Mouse (Mus musculus): ENCODE measurements around the gene Amz2. TPM values are rescaled to one million over a fixed set of nuclear protein-coding genes. Genes with fewer than 3 reads are reported as not detected.

Amz2 gene
- polyA plus RNA-seq, 1 experiment from 2014 or later: 48.7 TPM

- H3K9me3 ChIP-seq (replicated peaks; ENCODE audit: control insufficient read depth, low read length): no peaks in the 10 kb centered on the region
Observed at GRCm38 (mm10) chr11:109479575-109480285, 54.0 kb downstream of the Amz2 start.

DNA sequence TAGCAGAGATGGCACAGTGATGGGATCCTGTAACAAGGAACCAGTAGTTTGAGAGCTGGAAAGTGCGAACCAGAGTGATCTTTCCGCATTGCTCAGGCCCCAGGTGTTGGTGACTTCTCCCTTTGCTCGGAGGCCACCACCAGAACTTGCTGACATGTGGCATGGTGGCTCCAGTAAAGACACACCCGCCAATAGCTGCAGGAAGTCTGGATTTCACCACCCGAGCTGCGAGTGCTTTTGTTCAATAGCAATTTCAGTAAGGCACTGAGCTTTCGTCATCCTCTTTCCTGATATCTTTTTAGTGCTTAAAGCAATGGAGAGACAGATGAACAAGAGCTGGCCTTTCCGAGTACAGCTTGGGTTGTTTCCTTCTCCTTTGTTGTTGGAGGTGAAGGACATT, 54.7 kb downstream of the Amz2 start:
- H3K36me3 ChIP-seq (replicated peaks; ENCODE audit: control insufficient read depth, insufficient read depth, low read depth, low read length): no peaks in the 10 kb centered on the region
- no peaks in the 10 kb centered on the region for H3K4me1 ChIP-seq (ENCODE audit: control insufficient read depth, insufficient read depth, low read length)
- no peak for DNase-seq (ENCODE audit: low spot score)
- no peak overlapping the region for H3K9ac ChIP-seq (replicated peaks; ENCODE audit: low read length)
- no peaks in the 10 kb centered on the region for H3K9me3 ChIP-seq (replicated peaks; ENCODE audit: control insufficient read depth, low read length)
- ATAC-seq (replicated peaks; ENCODE audit: insufficient number of reproducible peaks, low FRiP score, low TSS enrichment, low read depth): no peak
- H3K4me3 ChIP-seq (ENCODE audit: low read depth, low read length): no peak overlapping the region
- no peak overlapping the region for H3K27ac ChIP-seq (replicated peaks; ENCODE audit: low read depth, low read length)
- 84% methylated on average over 8 of the region's 8 CpGs for WGBS
- H3K27me3 ChIP-seq (ENCODE audit: control insufficient read depth, insufficient read depth, low read length): no peaks in the 10 kb centered on the region
- no peak overlapping the region for H3K4me2 ChIP-seq (ENCODE audit: low read depth, low read length)

More at GRCm38 (mm10) chr11:109479575-109480285, 54.0 kb downstream of the Amz2 start:
- no peak overlapping the region for H3K9ac ChIP-seq (replicated peaks; ENCODE audit: low read length)
- H3K4me2 ChIP-seq (ENCODE audit: low read depth, low read length): no peak overlapping the region
- no peaks in the 10 kb centered on the region for H3K36me3 ChIP-seq (replicated peaks; ENCODE audit: control insufficient read depth, insufficient read depth, low read depth, low read length)
- 56% methylated on average over 16 of the region's 16 CpGs for WGBS
- no peak for DNase-seq (ENCODE audit: low spot score)
- no peak for ATAC-seq (replicated peaks; ENCODE audit: insufficient number of reproducible peaks, low FRiP score, low TSS enrichment, low read depth)
- H3K4me3 ChIP-seq (ENCODE audit: low read depth, low read length): no peak overlapping the region
- H3K27me3 ChIP-seq (ENCODE audit: control insufficient read depth, insufficient read depth, low read length): no peaks in the 10 kb centered on the region
- H3K4me1 ChIP-seq (ENCODE audit: control insufficient read depth, insufficient read depth, low read length): no peaks in the 10 kb centered on the region
- no peak overlapping the region for H3K27ac ChIP-seq (replicated peaks; ENCODE audit: low read depth, low read length)

GRCm38 (mm10) chr11:109485398-109486045, 59.8 kb downstream of the Amz2 start:
- no peak for ATAC-seq (replicated peaks; ENCODE audit: insufficient number of reproducible peaks, low FRiP score, low TSS enrichment, low read depth)
- whole genome bisulfite sequencing: 73% methylated on average over 15 of the region's 15 CpGs
- H3K27ac ChIP-seq (replicated peaks; ENCODE audit: low read depth, low read length): no peak overlapping the region

GRCm38 (mm10) chr11:109487111-109487510, 61.4 kb downstream of the Amz2 start:
- 38% methylated on average over 1 of the region's 1 CpGs for WGBS
- H3K4me1 ChIP-seq (ENCODE audit: control insufficient read depth, insufficient read depth, low read length): no peaks in the 10 kb centered on the region
- no peak overlapping the region for H3K9ac ChIP-seq (replicated peaks; ENCODE audit: low read length)
- no peak overlapping the region for H3K27ac ChIP-seq (replicated peaks; ENCODE audit: low read depth, low read length)
- no peaks in the 10 kb centered on the region for H3K36me3 ChIP-seq (replicated peaks; ENCODE audit: control insufficient read depth, insufficient read depth, low read depth, low read length)
- ATAC-seq (replicated peaks; ENCODE audit: insufficient number of reproducible peaks, low FRiP score, low TSS enrichment, low read depth): no peak
- no peak overlapping the region for H3K4me2 ChIP-seq (ENCODE audit: low read depth, low read length)
- no peaks in the 10 kb centered on the region for H3K9me3 ChIP-seq (replicated peaks; ENCODE audit: control insufficient read depth, low read length)
- no peak overlapping the region for H3K4me3 ChIP-seq (ENCODE audit: low read depth, low read length)
- no peaks in the 10 kb centered on the region for H3K27me3 ChIP-seq (ENCODE audit: control insufficient read depth, insufficient read depth, low read length)
- DNase-seq (ENCODE audit: low spot score): no peak

More at GRCm38 (mm10) chr11:109485398-109486045, 59.8 kb downstream of the Amz2 start:
- H3K27me3 ChIP-seq (ENCODE audit: control insufficient read depth, insufficient read depth, low read length): no peaks in the 10 kb centered on the region
- H3K4me1 ChIP-seq (ENCODE audit: control insufficient read depth, insufficient read depth, low read length): no peaks in the 10 kb centered on the region
- H3K4me3 ChIP-seq (ENCODE audit: low read depth, low read length): no peak overlapping the region
- no peaks in the 10 kb centered on the region for H3K9me3 ChIP-seq (replicated peaks; ENCODE audit: control insufficient read depth, low read length)
- H3K9ac ChIP-seq (replicated peaks; ENCODE audit: low read length): no peak overlapping the region
- no peaks in the 10 kb centered on the region for H3K36me3 ChIP-seq (replicated peaks; ENCODE audit: control insufficient read depth, insufficient read depth, low read depth, low read length)
- no peak for DNase-seq (ENCODE audit: low spot score)
- H3K4me2 ChIP-seq (ENCODE audit: low read depth, low read length): no peak overlapping the region

DNA sequence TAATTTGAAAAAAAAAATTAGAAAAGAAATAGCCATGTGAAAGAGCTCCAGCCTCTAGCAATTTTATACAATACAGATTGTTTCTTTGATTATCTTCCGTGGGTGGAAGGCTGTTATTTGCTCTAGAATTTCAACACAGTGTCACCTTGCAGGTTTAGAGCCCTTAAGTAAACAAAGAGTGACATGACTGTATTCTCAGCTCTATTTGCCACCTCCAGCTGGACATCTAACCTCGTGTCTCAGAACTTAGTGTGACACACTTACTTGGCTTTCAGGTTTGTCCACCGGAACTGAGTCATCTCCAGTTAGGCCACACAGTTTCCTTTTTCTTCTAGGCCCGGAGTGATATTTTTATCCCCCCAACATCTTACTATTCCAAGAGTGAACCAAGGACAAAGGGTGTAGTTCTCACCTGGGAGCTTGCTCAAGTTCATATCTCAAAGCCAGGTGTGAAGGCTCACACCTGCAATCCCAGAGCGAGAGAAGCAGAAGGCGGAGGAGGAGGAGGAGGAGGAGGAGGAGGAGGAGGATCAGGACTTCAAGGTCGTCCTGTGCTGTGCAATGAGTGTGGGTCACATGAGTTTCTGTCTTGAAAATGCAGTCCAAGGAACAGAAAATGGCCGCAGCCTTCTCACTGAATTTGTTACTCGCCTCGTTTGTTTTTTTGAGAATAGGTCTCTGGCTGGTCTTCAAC, 62.4 kb downstream of the Amz2 start:
- WGBS: 78% methylated on average over 10 of the region's 10 CpGs
- no peak for ATAC-seq (replicated peaks; ENCODE audit: insufficient number of reproducible peaks, low FRiP score, low TSS enrichment, low read depth)
- Histone ChIP-seq H3K36me3 (replicated peaks; ENCODE audit: control insufficient read depth, insufficient read depth, low read depth, low read length) (no peaks in the 10 kb centered on the region), H3K27ac (replicated peaks; ENCODE audit: low read depth, low read length) (no peak overlapping the region), H3K27me3 (ENCODE audit: control insufficient read depth, insufficient read depth, low read length) (no peaks in the 10 kb centered on the region), H3K4me1 (ENCODE audit: control insufficient read depth, insufficient read depth, low read length) (no peaks in the 10 kb centered on the region), H3K4me3 (ENCODE audit: low read depth, low read length) (no peak overlapping the region), H3K9ac (replicated peaks; ENCODE audit: low read length) (no peak overlapping the region), H3K9me3 (replicated peaks; ENCODE audit: control insufficient read depth, low read length) (no peaks in the 10 kb centered on the region), H3K4me2 (ENCODE audit: low read depth, low read length) (no peak overlapping the region)
- DNase-seq (ENCODE audit: low spot score): no peak

DNA sequence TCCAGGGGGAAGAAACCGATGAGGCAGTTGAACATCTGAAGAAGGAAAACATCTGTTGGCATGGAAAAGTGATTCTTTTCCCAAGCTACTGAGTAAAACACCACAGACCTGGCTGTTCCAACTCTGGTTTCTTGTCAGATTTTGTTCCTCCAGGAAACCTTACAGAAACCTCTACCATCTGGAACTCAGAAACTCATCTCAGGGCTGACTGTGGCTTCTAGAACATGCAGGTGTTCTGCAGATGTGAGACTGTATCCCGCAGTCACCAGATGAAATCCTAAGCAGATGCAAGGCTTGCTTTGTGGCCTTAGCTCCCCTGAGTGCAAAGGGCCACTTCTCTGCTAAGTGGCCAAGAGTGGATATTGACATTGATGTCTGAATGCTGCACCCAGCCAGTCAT, 64.0 kb downstream of the Amz2 start:
- no peaks in the 10 kb centered on the region for H3K27me3 ChIP-seq (ENCODE audit: control insufficient read depth, insufficient read depth, low read length)
- no peaks in the 10 kb centered on the region for H3K9me3 ChIP-seq (replicated peaks; ENCODE audit: control insufficient read depth, low read length)
- no peaks in the 10 kb centered on the region for H3K4me1 ChIP-seq (ENCODE audit: control insufficient read depth, insufficient read depth, low read length)
- 61% methylated on average over 2 of the region's 2 CpGs for WGBS
- H3K36me3 ChIP-seq (replicated peaks; ENCODE audit: control insufficient read depth, insufficient read depth, low read depth, low read length): no peaks in the 10 kb centered on the region
- H3K4me2 ChIP-seq (ENCODE audit: low read depth, low read length): no peak overlapping the region
- H3K4me3 ChIP-seq (ENCODE audit: low read depth, low read length): no peak overlapping the region
- H3K9ac ChIP-seq (replicated peaks; ENCODE audit: low read length): no peak overlapping the region
- DNase-seq (ENCODE audit: low spot score) (no peak), ATAC-seq (replicated peaks; ENCODE audit: insufficient number of reproducible peaks, low FRiP score, low TSS enrichment, low read depth) (no peak)
- H3K27ac ChIP-seq (replicated peaks; ENCODE audit: low read depth, low read length): no peak overlapping the region

DNA sequence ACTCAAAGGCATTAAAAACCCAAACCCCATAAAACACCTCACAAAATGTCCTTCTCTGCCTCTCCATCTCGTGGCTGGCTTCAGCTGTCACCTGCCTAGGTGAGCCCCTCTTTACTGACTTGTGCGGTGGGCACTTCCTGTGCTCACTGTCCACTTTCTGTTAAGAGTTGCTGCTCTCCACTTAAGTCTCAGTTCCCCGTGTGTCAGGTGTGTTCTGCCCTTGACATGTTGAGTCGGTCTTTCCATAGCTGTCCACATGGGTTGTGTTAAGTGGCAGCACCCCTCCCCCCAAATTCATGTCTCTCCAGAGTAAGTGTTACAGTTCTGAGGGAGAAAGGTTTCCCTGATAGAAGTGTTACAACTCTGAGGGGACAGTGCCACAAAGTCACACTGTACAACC, 66.1 kb downstream of the Amz2 start:
- no peak overlapping the region for H3K4me2 ChIP-seq (ENCODE audit: low read depth, low read length)
- no peak overlapping the region for H3K9ac ChIP-seq (replicated peaks; ENCODE audit: low read length)
- H3K4me3 ChIP-seq (ENCODE audit: low read depth, low read length): no peak overlapping the region
- H3K9me3 ChIP-seq (replicated peaks; ENCODE audit: control insufficient read depth, low read length): no peaks in the 10 kb centered on the region
- ATAC-seq (replicated peaks; ENCODE audit: insufficient number of reproducible peaks, low FRiP score, low TSS enrichment, low read depth) (no peak), DNase-seq (ENCODE audit: low spot score) (no peak)
- no peak overlapping the region for H3K27ac ChIP-seq (replicated peaks; ENCODE audit: low read depth, low read length)
- no peaks in the 10 kb centered on the region for H3K36me3 ChIP-seq (replicated peaks; ENCODE audit: control insufficient read depth, insufficient read depth, low read depth, low read length)
- WGBS: 82% methylated on average over 4 of the region's 4 CpGs
- H3K27me3 ChIP-seq (ENCODE audit: control insufficient read depth, insufficient read depth, low read length): no peaks in the 10 kb centered on the region
- H3K4me1 ChIP-seq (ENCODE audit: control insufficient read depth, insufficient read depth, low read length): no peaks in the 10 kb centered on the region

Data from embryonic facial prominence, embryonic 11.5 days (tissue).